ENCODE assay signal across 31 mouse cellular contexts in genomic region chr1:161869422-161869821, GRCm38 (mm10).
"Had no signal": no experiment of that assay in that cellular context is flagged by ENCODE, and none has a peak within 500 bp of the region (broad histone marks: within the 10 kb centered on the region; RNA-seq: fewer than 3 reads in every experiment).

No protein-coding gene starts in this region.

- H3K27ac ChIP-seq: left cerebral cortex, adult 2 months; limb, embryonic 10.5 days; limb, embryonic 12.5 days; limb, embryonic 13.5 days; limb, embryonic 15.5 days; liver, embryonic 13.5 days; liver, embryonic 14.5 days; liver, embryonic 15.5 days; lung, embryonic 15.5 days; macrophage; midbrain, embryonic 10.5 days; midbrain, embryonic 12.5 days; midbrain, embryonic 13.5 days; midbrain, embryonic 15.5 days; neural tube, embryonic 12.5 days had no signal

- H3K9me3 ChIP-seq: limb, embryonic 10.5 days; limb, embryonic 12.5 days; limb, embryonic 13.5 days; limb, embryonic 15.5 days; liver, embryonic 12.5 days; liver, embryonic 13.5 days; liver, embryonic 15.5 days; lung, embryonic 15.5 days; megakaryocyte, embryonic 14.5 days; midbrain, embryonic 10.5 days; midbrain, embryonic 12.5 days; midbrain, embryonic 13.5 days; midbrain, embryonic 15.5 days; neural tube, embryonic 12.5 days had no signal

- H3K4me1 ChIP-seq: limb, embryonic 15.5 days had no signal

- H3K27me3 ChIP-seq: limb, embryonic 12.5 days; limb, embryonic 13.5 days; limb, embryonic 15.5 days; liver, embryonic 12.5 days; liver, embryonic 13.5 days; liver, embryonic 15.5 days; lung, embryonic 15.5 days; megakaryocyte, embryonic 14.5 days; midbrain, embryonic 12.5 days; midbrain, embryonic 13.5 days; midbrain, embryonic 15.5 days; neural tube, embryonic 12.5 days had no signal

- H3K36me3 ChIP-seq: limb, embryonic 10.5 days; limb, embryonic 12.5 days; limb, embryonic 13.5 days; limb, embryonic 15.5 days; liver, embryonic 13.5 days; liver, embryonic 15.5 days; lung, embryonic 15.5 days; midbrain, embryonic 10.5 days; midbrain, embryonic 12.5 days; midbrain, embryonic 13.5 days; midbrain, embryonic 15.5 days; neural tube, embryonic 12.5 days had no signal

- DNase-seq: left cerebral cortex, postnatal 4 days; liver; liver, embryonic 13.5 days; lung, adult 18-20 months; lung, adult 2 months; lung, embryonic 14.5 days; lung, postnatal 10 days; lung, postnatal 36 days; lung, postnatal 4 days; midbrain, embryonic 14.5 days had no signal

- H3K9ac ChIP-seq: limb, embryonic 12.5 days; limb, embryonic 13.5 days; limb, embryonic 15.5 days; liver, embryonic 12.5 days; liver, embryonic 13.5 days; liver, embryonic 14.5 days; liver, embryonic 15.5 days; lung, embryonic 14.5 days; lung, embryonic 15.5 days; midbrain, embryonic 12.5 days; midbrain, embryonic 13.5 days; midbrain, embryonic 15.5 days; neural tube, embryonic 12.5 days had no signal

- H3K4me2 ChIP-seq: limb, embryonic 12.5 days; limb, embryonic 13.5 days; limb, embryonic 15.5 days; liver, embryonic 11.5 days; liver, embryonic 12.5 days; liver, embryonic 13.5 days; liver, embryonic 15.5 days; lung, embryonic 14.5 days; lung, embryonic 15.5 days; midbrain, embryonic 11.5 days; midbrain, embryonic 12.5 days; midbrain, embryonic 13.5 days; midbrain, embryonic 15.5 days; neural tube, embryonic 12.5 days had no signal

- H3K4me3 ChIP-seq: left cerebral cortex, adult 2 months; limb, embryonic 10.5 days; limb, embryonic 12.5 days; limb, embryonic 13.5 days; limb, embryonic 15.5 days; liver, embryonic 12.5 days; liver, embryonic 13.5 days; liver, embryonic 15.5 days; lung, embryonic 15.5 days; megakaryocyte, embryonic 14.5 days; midbrain, embryonic 10.5 days; midbrain, embryonic 12.5 days; midbrain, embryonic 13.5 days; midbrain, embryonic 15.5 days; myocyte; neural tube, embryonic 12.5 days had no signal

- ATAC-seq: liver, embryonic 12.5 days; lung, postnatal 0 days; midbrain, embryonic 13.5 days; midbrain, embryonic 15.5 days; midbrain, embryonic 16.5 days had no signal
